Mouse (Mus musculus) T-helper 17 cell (primary cell): ENCODE measurements around the gene Crlf1.

Source experiments
- in situ Hi-C, 2 experiments: fragments of 300-600 bp; cut with MboI, MseI; formaldehyde crosslinking; loops; 1 replicate in 1 of 2; 2 replicates in 1 of 2; pipeline ENCODE4 v1.15.1; 2025; ENCODE audit warnings: high pct_unique_total_duplicates in 2 of 2

The Crlf1 gene

DNA sequence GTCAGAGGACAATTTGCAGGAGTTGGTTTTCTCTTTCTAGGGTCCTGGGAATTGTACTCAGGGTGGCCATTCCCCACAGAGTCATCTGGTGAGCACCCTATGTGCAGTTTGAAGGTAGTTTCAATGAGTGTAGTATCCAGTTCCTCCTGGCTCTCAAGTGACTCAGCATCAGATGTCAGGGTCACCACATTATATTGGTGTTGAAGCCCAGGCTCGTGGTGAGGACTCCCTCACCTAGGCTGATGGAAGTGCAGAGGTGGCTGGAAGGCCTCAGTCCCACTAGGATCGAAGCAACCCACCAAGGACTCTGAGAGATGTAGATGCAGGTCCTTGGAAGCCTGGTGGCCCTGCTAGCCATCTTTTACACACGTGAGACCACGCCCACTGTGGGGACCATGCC, 53.5 kb downstream of the Crlf1 start:
- in situ Hi-C loops = no loop called here

DNA sequence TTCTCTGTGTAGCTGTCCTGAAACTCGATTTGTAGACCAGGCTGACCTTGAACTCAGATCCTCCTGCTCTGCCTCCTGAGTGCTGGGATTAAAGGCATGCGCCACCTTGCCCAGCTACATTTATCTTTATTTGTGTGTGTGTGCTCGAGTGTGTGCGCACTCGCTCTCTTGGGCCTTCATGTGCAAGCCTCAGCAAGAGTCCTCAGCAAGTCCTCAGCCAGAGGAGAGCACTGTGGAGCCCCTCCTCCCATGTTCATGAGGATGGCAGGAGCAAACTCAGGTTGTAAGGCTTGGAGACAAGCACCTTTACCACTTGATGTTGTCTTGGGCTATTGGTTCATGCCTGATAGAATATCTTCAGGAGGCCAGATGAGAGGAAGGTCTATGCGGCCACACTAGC, 54.8 kb downstream of the Crlf1 start:
- in situ Hi-C loops = no loop called here

DNA sequence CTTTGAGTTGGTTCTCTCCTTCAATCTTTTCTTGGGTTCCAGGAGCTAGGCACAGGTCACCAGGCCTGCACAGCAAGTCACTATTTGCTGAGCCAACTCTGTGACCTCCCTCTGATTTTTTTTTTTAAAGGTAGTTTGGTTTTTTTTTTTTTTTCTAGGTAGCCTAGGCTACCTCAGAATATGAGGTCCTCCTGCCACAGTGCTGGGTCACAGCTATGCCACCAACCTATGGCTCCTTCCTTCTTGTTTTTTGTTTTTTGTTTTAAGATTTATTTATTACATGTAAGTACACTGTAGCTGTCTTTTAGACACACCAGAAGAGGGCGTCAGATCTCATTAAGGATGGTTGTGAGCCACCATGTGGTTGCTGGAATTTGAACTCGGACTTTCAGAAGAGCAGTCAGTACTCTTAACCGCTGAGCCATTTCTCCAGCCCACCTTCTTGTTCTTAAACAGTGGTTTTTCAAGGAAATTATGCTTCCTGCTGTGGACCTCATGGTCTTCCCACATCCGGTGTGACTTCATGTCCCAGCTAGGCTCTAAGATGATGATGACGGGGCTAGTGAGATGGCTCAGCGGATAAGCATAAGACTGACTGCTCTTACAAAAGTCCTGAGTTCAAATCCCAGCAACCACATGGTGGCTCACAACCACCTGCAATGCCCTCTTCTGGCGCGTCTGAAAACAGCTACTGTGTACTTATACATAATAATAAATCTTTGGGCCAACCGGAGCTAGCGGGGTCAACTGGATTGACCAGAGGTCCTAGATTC, 56.6 kb downstream of the Crlf1 start:
- in situ Hi-C loops = loop anchor here in 1 of 2 experiments (5.0 kb wide), 1 partner anchor 38 kb away; no protein-coding TSS in a partner anchor

DNA sequence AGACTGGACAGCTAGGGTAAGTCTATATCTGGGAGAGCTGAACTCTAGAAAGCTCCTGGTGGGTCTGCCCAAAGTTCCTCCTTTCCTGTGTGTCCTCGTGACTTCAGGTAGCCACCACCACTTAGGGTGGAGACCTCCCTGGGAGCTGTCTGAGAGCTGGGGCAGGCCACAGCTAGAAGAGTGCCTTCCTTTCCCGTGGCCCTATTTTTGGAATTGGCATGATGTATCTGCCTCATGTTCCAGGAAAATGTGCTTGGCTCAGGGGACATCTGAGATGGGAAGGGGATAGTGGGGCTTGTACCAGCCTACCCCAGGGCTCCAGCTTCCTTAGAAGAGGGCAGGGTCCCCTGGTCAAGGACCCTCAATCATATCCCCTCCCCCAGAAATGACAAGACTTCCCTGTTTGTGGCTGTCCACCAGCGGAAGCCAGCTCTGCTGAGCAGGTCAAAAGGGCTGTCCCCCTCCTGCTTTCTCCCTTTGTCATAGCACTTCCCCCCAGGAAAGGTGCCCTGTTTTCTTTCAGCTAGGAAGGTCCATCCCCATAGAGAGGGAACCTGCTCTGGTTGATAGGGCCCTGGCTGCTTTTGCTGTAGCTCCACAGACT, 58.7 kb downstream of the Crlf1 start:
- in situ Hi-C loops = loop anchor here in 1 of 2 experiments (5.0 kb wide), 1 partner anchor 36 kb away; no protein-coding TSS in a partner anchor

DNA sequence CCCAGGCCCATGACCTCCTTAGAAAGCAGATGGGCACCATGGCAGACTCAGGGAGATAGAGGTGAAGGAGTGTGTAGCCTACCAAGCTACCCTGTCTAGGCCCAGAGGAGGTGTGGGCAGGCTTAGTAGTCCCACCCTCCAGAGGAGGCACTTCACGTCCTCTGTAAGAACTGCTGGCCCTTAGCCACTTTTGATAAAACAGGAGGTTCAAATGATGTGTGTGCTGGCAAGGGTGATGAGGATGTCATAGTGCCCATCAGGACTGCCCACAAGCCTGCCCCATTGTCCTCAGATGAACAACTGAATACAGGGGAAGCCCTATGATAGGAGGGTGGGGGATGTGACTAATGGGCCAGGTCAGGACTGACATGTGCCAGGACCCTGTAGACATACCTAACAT, 59.9 kb downstream of the Crlf1 start:
- in situ Hi-C loops = loop anchor here in 1 of 2 experiments (5.0 kb wide), 1 partner anchor 34 kb away; no protein-coding TSS in a partner anchor
